Mouse (Mus musculus) lung, adult 2 months (tissue): ENCODE data around the gene Tradd.

Experiments used
- CTCF ChIP-seq: fragments of 200-500 bp; IDR thresholded peaks from 2 replicates; pipeline ENCODE4 v1.5.1; 2011; ENCODE audit warnings: mild to moderate bottlenecking, low read length, control low read depth; ENCODE audit not compliant: insufficient read depth
- POLR2A ChIP-seq: fragments of 200-500 bp; IDR thresholded peaks from 2 replicates; pipeline ENCODE4 v1.6.1; 2011; ENCODE audit warnings: low read depth, mild to moderate bottlenecking, control low read depth, low read length, borderline replicate concordance; ENCODE audit errors: extremely low read depth

GRCm38 (mm10) chr8:105286907-105287306 lies 22.5 kb upstream of the Tradd start:
- TF ChIP-seq CTCF (no peak), POLR2A (no peak)
